22 mouse cellular contexts compared by ENCODE assay signal in the genomic region with DNA sequence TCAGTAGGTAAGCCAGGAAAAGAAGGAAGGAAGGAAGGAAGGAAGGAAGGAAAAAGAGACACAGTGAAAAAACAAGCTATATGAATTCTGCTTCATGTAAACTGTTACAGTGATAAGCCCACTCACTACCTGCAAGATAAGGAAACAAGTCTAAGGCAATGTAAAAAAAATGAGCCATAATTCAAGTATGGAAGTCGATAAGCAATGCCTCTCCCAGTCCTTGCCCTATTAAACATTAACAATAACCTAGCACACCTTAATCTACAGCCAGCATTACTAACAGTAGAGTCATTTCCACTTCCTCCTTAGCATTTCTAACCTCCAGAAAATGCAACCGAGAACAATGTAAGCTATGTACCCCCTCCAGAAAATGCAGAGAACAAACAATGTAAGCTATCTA. TPM values are rescaled to one million over a fixed set of nuclear protein-coding genes. Genes with fewer than 3 reads are reported as not detected.
DNase-seq lines count a peak whose midpoint lies in the region; ATAC-seq and TF ChIP-seq lines count a peak whose summit lies in the region.
"Had no signal": no experiment of that assay in that cellular context is flagged by ENCODE, and none has a peak within 500 bp of the region (broad histone marks: within the 10 kb centered on the region; RNA-seq: fewer than 3 reads in every experiment).

No protein-coding gene starts in this region.

- no peak for TF ChIP-seq CTCF in lung, postnatal 0 days (IDR thresholded peaks at IDR 0.05)
- no peak for TF ChIP-seq CTCF in intestine, postnatal 0 days (IDR thresholded peaks at IDR 0.05; ENCODE audit: low read depth)

- H3K27me3 ChIP-seq in lung, postnatal 0 days (replicated peaks; ENCODE audit: insufficient read depth, low read length) = no peaks in the 10 kb centered on the region
- H3K27me3 ChIP-seq in intestine, postnatal 0 days (replicated peaks; ENCODE audit: control insufficient read depth, insufficient read depth, low read length) = no peaks in the 10 kb centered on the region
- H3K27me3 ChIP-seq: forebrain, embryonic 12.5 days; hindbrain, embryonic 12.5 days; midbrain, embryonic 15.5 days; neural tube, embryonic 15.5 days; Patski had no signal

- no peak overlapping the region for H3K4me3 ChIP-seq in lung, postnatal 0 days (ENCODE audit: low read depth, low read length)
- H3K4me3 ChIP-seq in intestine, postnatal 0 days (ENCODE audit: low read depth, low read length) = no peak overlapping the region
- H3K4me3 ChIP-seq: embryonic facial prominence, embryonic 10.5 days; forebrain, embryonic 12.5 days; gastrocnemius, adult 2 months; hindbrain, embryonic 12.5 days; midbrain, embryonic 15.5 days; neural tube, embryonic 15.5 days had no signal

- H3K4me2 ChIP-seq in lung, postnatal 0 days (replicated peaks; ENCODE audit: low read depth, low read length) = no peak overlapping the region
- H3K4me2 ChIP-seq in intestine, postnatal 0 days (replicated peaks; ENCODE audit: low read depth) = peak overlapping the region; percentile 46
- H3K4me2 ChIP-seq: forebrain, embryonic 12.5 days; heart, embryonic 11.5 days; hindbrain, embryonic 12.5 days; midbrain, embryonic 15.5 days; neural tube, embryonic 15.5 days had no signal

- H3K9ac ChIP-seq in lung, postnatal 0 days (replicated peaks; ENCODE audit: low read depth) = no peak overlapping the region
- no peak overlapping the region for H3K9ac ChIP-seq in intestine, postnatal 0 days (ENCODE audit: low read depth, low read length)
- H3K9ac ChIP-seq: forebrain, embryonic 12.5 days; hindbrain, embryonic 12.5 days; midbrain, embryonic 15.5 days; neural tube, embryonic 15.5 days had no signal

- WGBS in lung, postnatal 0 days = 18% methylated on average over 2 of the region's 2 CpGs
- 21% methylated on average over 2 of the region's 2 CpGs for WGBS in intestine, postnatal 0 days

- 0 out of 2 replicates have a peak overlapping the region, but pooled peaks have one; percentile 28 for H3K27ac ChIP-seq in lung, postnatal 0 days (ENCODE audit: low read length)
- H3K27ac ChIP-seq in intestine, postnatal 0 days (ENCODE audit: low read depth, low read length) = peak overlapping the region; percentile 84
- H3K27ac ChIP-seq: embryonic facial prominence, embryonic 10.5 days; forebrain, embryonic 12.5 days; gastrocnemius, adult 2 months; hindbrain, embryonic 12.5 days; midbrain, embryonic 15.5 days; neural tube, embryonic 15.5 days had no signal

- TF ChIP-seq EP300 in lung, postnatal 0 days (IDR thresholded peaks at IDR 0.05) = no peak

- H3K9me3 ChIP-seq in lung, postnatal 0 days (ENCODE audit: low read length) = no peaks in the 10 kb centered on the region
- H3K9me3 ChIP-seq in intestine, postnatal 0 days (ENCODE audit: control insufficient read depth) = no peaks in the 10 kb centered on the region
- H3K9me3 ChIP-seq: embryonic facial prominence, embryonic 10.5 days; forebrain, embryonic 12.5 days; hindbrain, embryonic 12.5 days; midbrain, embryonic 15.5 days; neural tube, embryonic 15.5 days had no signal

- ATAC-seq in lung, postnatal 0 days = peak; percentile 21; the same call in 1 of the 2 replicates
- ATAC-seq in intestine, postnatal 0 days = peak; percentile 93
- peak; percentile 62 for ATAC-seq in megakaryocyte progenitor cell, adult 5-6 weeks (replicated peaks; ENCODE audit: poor library complexity)
- ATAC-seq: midbrain, embryonic 15.5 days; Patski had no signal

- DNase-seq in lung, postnatal 0 days (ENCODE audit: low spot score) = peak; percentile 52
- DNase-seq in lung, postnatal 10 days = no peak
- DNase-seq in heart, adult 9 months (ENCODE audit: low spot score in 2 of 2) = no peak
- DNase-seq in retina, postnatal 1 day = no peak
- no peak for DNase-seq in adrenal gland, postnatal 25 days
- DNase-seq: adrenal gland, postnatal 10 days; cerebellum, adult 11 months; gastrocnemius, adult 2 months; heart, postnatal 10 days; right cerebral cortex, postnatal 14 days; thymus, postnatal 14 days had no signal

- H3K4me1 ChIP-seq in lung, postnatal 0 days (ENCODE audit: insufficient read depth, low read depth, low read length) = no peaks in the 10 kb centered on the region; the same call in 1 of the 2 replicates
- 0 out of 2 replicates have a peak, but pooled peaks cover 2% of the 10 kb centered on the region for H3K4me1 ChIP-seq in intestine, postnatal 0 days (replicated peaks; ENCODE audit: control insufficient read depth, insufficient read depth, low read length)
- H3K4me1 ChIP-seq: embryonic facial prominence, embryonic 10.5 days had no signal

- peaks cover 13% of the 10 kb centered on the region; the same call in 1 of the 2 replicates for H3K36me3 ChIP-seq in lung, postnatal 0 days (ENCODE audit: insufficient read depth, low read length)
- H3K36me3 ChIP-seq in intestine, postnatal 0 days (ENCODE audit: control insufficient read depth, insufficient read depth) = peaks cover 41% of the 10 kb centered on the region

RNA-seq across cellular contexts. Expression of gene Ybx1, which starts 9.1 kb away (rescaled TPM):
- 391 and 412 TPM in 2 replicates for polyA plus RNA-seq in lung, postnatal 0 days (2015; fragmentation: Nextera tagmentation; extraction: Ambion mirVana)
- 530 and 553 TPM in 2 replicates for polyA plus RNA-seq in intestine, postnatal 0 days (2015; fragmentation: Nextera tagmentation; extraction: Ambion mirVana)
- 1,533 and 1,599 TPM in 2 replicates for total RNA-seq in megakaryocyte progenitor cell, adult 5-6 weeks (2015)
- 1,470 and 1,694 TPM in 2 replicates for total RNA-seq in megakaryocyte progenitor cell, adult 5-6 weeks (2017)
- 585 and 731 TPM in 2 replicates for total RNA-seq in adrenal gland, postnatal 25 days (2021)

RNA-seq across cellular contexts. Expression of gene Cldn19, which starts 30.1 kb away (rescaled TPM):
- polyA plus RNA-seq in lung, postnatal 0 days (2015; fragmentation: Nextera tagmentation; extraction: Ambion mirVana) = not detected in 2 replicates
- polyA plus RNA-seq in intestine, postnatal 0 days (2015; fragmentation: Nextera tagmentation; extraction: Ambion mirVana) = 12.8 and 13.5 TPM in 2 replicates
- total RNA-seq in megakaryocyte progenitor cell, adult 5-6 weeks (2015) = not detected in 2 replicates
- total RNA-seq in megakaryocyte progenitor cell, adult 5-6 weeks (2017) = not detected in 2 replicates
- total RNA-seq in adrenal gland, postnatal 25 days (2021) = 0.21 TPM in 1 of 2 replicates, not detected in the other
- total RNA-seq: megakaryocyte, adult 5-6 weeks had no signal
- polyA plus RNA-seq: embryonic facial prominence, embryonic 10.5 days; heart, embryonic 11.5 days; testis, adult 2 months had no signal

RNA-seq across cellular contexts. Expression of gene Ppih, which starts 35.0 kb away (rescaled TPM):
- 25.7 and 25.8 TPM in 2 replicates for polyA plus RNA-seq in lung, postnatal 0 days (2015; fragmentation: Nextera tagmentation; extraction: Ambion mirVana)
- polyA plus RNA-seq in intestine, postnatal 0 days (2015; fragmentation: Nextera tagmentation; extraction: Ambion mirVana) = 40.9 and 47.9 TPM in 2 replicates
- total RNA-seq in megakaryocyte progenitor cell, adult 5-6 weeks (2015) = 137 and 138 TPM in 2 replicates
- total RNA-seq in megakaryocyte progenitor cell, adult 5-6 weeks (2017) = 161 and 163 TPM in 2 replicates
- 14.1 and 26.4 TPM in 2 replicates for total RNA-seq in adrenal gland, postnatal 25 days (2021)

RNA-seq across cellular contexts. Expression of gene P3h1, which starts 52.6 kb away (rescaled TPM):
- 29.4 and 32.2 TPM in 2 replicates for polyA plus RNA-seq in lung, postnatal 0 days (2015; fragmentation: Nextera tagmentation; extraction: Ambion mirVana)
- polyA plus RNA-seq in intestine, postnatal 0 days (2015; fragmentation: Nextera tagmentation; extraction: Ambion mirVana) = 12.2 and 13.0 TPM in 2 replicates
- total RNA-seq in megakaryocyte progenitor cell, adult 5-6 weeks (2015) = 7.2 and 7.7 TPM in 2 replicates
- 9.6 and 10.6 TPM in 2 replicates for total RNA-seq in megakaryocyte progenitor cell, adult 5-6 weeks (2017)
- total RNA-seq in adrenal gland, postnatal 25 days (2021) = 29.2 and 30.6 TPM in 2 replicates

RNA-seq across cellular contexts. Expression of gene AU022252, which starts 52.8 kb away (rescaled TPM):
- 16.9 and 21.1 TPM in 2 replicates for polyA plus RNA-seq in lung, postnatal 0 days (2015; fragmentation: Nextera tagmentation; extraction: Ambion mirVana)
- 15.0 and 15.1 TPM in 2 replicates for polyA plus RNA-seq in intestine, postnatal 0 days (2015; fragmentation: Nextera tagmentation; extraction: Ambion mirVana)
- total RNA-seq in megakaryocyte progenitor cell, adult 5-6 weeks (2015) = 3.4 and 4.6 TPM in 2 replicates
- total RNA-seq in megakaryocyte progenitor cell, adult 5-6 weeks (2017) = 8.0 and 12.4 TPM in 2 replicates
- 27.9 and 28.1 TPM in 2 replicates for total RNA-seq in adrenal gland, postnatal 25 days (2021)

Comparison
In these comparisons a context has a peak if more than half of its experiments do, and no peak if none do; other contexts are left out.
1. ATAC-seq: peak in every context shown above with its lines; median percentile 93 in intestine, postnatal 0 days; 62 in megakaryocyte progenitor cell, adult 5-6 weeks; 21 in lung, postnatal 0 days.